Comparison of ENCODE assay signal across 10 mouse cellular contexts in genomic region chr5:150070086-150070485, GRCm38 (mm10). TPM values are rescaled to one million over a fixed set of nuclear protein-coding genes. Genes with fewer than 3 reads are reported as not detected.
DNase-seq lines count a peak whose midpoint lies in the region; ATAC-seq lines count a peak whose summit lies in the region.
"Had no signal": no experiment of that assay in that cellular context is flagged by ENCODE, and none has a peak within 500 bp of the region (broad histone marks: within the 10 kb centered on the region; RNA-seq: fewer than 3 reads in every experiment).

No protein-coding gene starts in this region.

- no peak overlapping the region for H3K27ac ChIP-seq in midbrain, embryonic 14.5 days (replicated peaks; ENCODE audit: low read depth, low read length)

- H3K4me2 ChIP-seq in midbrain, embryonic 14.5 days (ENCODE audit: low read length), result peak overlapping the region; percentile 34

- no peaks in the 10 kb centered on the region for H3K36me3 ChIP-seq in midbrain, embryonic 14.5 days (ENCODE audit: control insufficient read depth, insufficient read depth, low read length)

- no peak for ATAC-seq in midbrain, embryonic 14.5 days (ENCODE audit: low FRiP score, low TSS enrichment)
- no peak for ATAC-seq in monocyte, adult 5-6 weeks (replicated peaks; ENCODE audit: insufficient number of reproducible peaks, low FRiP score, low TSS enrichment, poor library complexity, severe bottlenecking)

- no peaks in the 10 kb centered on the region for H3K9me3 ChIP-seq in midbrain, embryonic 14.5 days (ENCODE audit: control insufficient read depth, low read length)

- H3K27me3 ChIP-seq in midbrain, embryonic 14.5 days (ENCODE audit: control insufficient read depth, insufficient read depth, low read length), result no peaks in the 10 kb centered on the region

- WGBS in midbrain, embryonic 14.5 days, result 24% methylated on average over 10 of the region's 10 CpGs

- DNase-seq in cerebellum, postnatal 10 days, result peak; percentile 57 to 63
- no peak for DNase-seq in cerebellum, adult 11 months
- DNase-seq in lung, postnatal 14 days, result peak; percentile 8
- no peak for DNase-seq in lung, postnatal 36 days
- DNase-seq in kidney, postnatal 14 days, result peak; percentile 27
- DNase-seq in midbrain, embryonic 14.5 days, result peak; percentile 82
- no peak for DNase-seq in ovary, adult 18-20 months (ENCODE audit: low spot score)

- no peak overlapping the region for H3K4me3 ChIP-seq in midbrain, embryonic 14.5 days (replicated peaks; ENCODE audit: low read depth, low read length)

- no peak overlapping the region for H3K9ac ChIP-seq in midbrain, embryonic 14.5 days (replicated peaks; ENCODE audit: low read length)

- no peaks in the 10 kb centered on the region for H3K4me1 ChIP-seq in midbrain, embryonic 14.5 days (ENCODE audit: control insufficient read depth, insufficient read depth, low read length)

RNA-seq across cellular contexts. Expression of gene Fry, which starts 48.4 kb away (rescaled TPM):
- 65.9 and 68.5 TPM in 2 replicates for polyA plus RNA-seq in midbrain, embryonic 14.5 days (2014; fragmentation: Nextera tagmentation; extraction: Ambion mirVana)
- 41.4 to 79.7 TPM (median 51.4 TPM) in 3 replicates for total RNA-seq in monocyte, adult 5-6 weeks (2017)

RNA-seq across cellular contexts. Expression of gene Rxfp2, which starts 51.6 kb away (rescaled TPM):
- polyA plus RNA-seq in midbrain, embryonic 14.5 days (2014; fragmentation: Nextera tagmentation; extraction: Ambion mirVana), result 1.0 and 1.3 TPM in 2 replicates
- not detected in 3 replicates for total RNA-seq in monocyte, adult 5-6 weeks (2017)
- polyA plus RNA-seq: large intestine, adult 2 months; small intestine, adult 2 months had no signal

Comparison
In these comparisons a context has a peak if more than half of its experiments do, and no peak if none do; other contexts are left out.
1. DNase-seq: peak in cerebellum, postnatal 10 days (2 of 2), lung, postnatal 14 days (single experiment), kidney, postnatal 14 days (single experiment) and midbrain, embryonic 14.5 days (single experiment); none in cerebellum, adult 11 months (single experiment), lung, postnatal 36 days (single experiment) and ovary, adult 18-20 months (single experiment).